Mouse (Mus musculus) WW6 (cell line): ENCODE data around the gene Gm2381.
"Not testable (repeated sequence)": the region's sequence is repeated elsewhere in the genome, so short reads cannot be mapped to it uniquely, and the experiment has no call there.

Experiments
- DNase-seq: peaks from one replicate; pipeline ENCODE4 v3.0.0-alpha.2; 2013; ENCODE audit warnings: low read depth, low spot score

Gm2381 gene

GRCm38 (mm10) chr7:42866801-42867458 lies at the start of gene Gm2381:
Gm2381 (minus strand) TSS chr7:42867234.
- peak; percentile 48 for DNase-seq

- DNase-seq: not testable (repeated sequence)
Observed at GRCm38 (mm10) chr7:42898067-42898466, 31.0 kb upstream of the Gm2381 start.

GRCm38 (mm10) chr7:42878090-42878489 lies 11.1 kb upstream of the Gm2381 start:
- DNase-seq: peak; percentile 55

- DNase-seq: not testable (repeated sequence)
Observed at GRCm38 (mm10) chr7:42838366-42838765, 28.7 kb downstream of the Gm2381 start.

GRCm38 (mm10) chr7:42832221-42832620 lies 34.8 kb downstream of the Gm2381 start:
- no peak for DNase-seq

GRCm38 (mm10) chr7:42793425-42793824 lies 73.6 kb downstream of the Gm2381 start, which contains the start of gene Vmn2r62:
Vmn2r62 (minus strand) TSS chr7:42793525.
- not testable (repeated sequence) for DNase-seq
